Mouse (Mus musculus) spleen, adult 2 months (tissue): ENCODE measurements around the gene Zcchc7.

Experiments
- CTCF ChIP-seq: fragments of 200-500 bp; IDR thresholded peaks from 2 replicates; pipeline ENCODE4 v1.5.1; 2011; ENCODE audit warnings: mild to moderate bottlenecking, inconsistent platforms; ENCODE audit not compliant: insufficient read depth, insufficient read length, insufficient replicate concordance; ENCODE audit errors: extremely low read depth
- POLR2A ChIP-seq: fragments of 200-500 bp; IDR thresholded peaks from 2 replicates; pipeline ENCODE4 v1.6.1; 2011; ENCODE audit warnings: low read depth, low read length, inconsistent platforms

DNA sequence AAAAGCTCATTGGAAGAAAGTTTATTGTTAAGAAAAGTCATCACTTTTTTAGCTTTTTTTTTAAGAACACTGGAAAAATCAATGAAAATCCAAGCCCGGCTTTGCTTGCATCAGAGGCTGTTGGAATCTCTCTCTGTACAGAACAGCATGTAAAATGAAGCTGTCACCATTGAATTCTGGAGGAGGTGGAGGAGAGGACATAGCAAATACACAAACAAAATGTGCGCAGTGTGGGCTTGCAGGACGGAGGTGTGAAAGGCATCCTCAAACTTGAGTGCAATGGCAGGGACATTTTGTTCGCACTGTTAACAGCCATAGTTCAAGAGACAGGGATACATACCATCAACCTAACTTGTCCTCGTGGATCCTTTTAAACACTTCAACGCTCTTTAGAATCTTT is 176.1 kb downstream of the Zcchc7 start:
- no peak for TF ChIP-seq CTCF
- no peak for TF ChIP-seq POLR2A
